Mouse (Mus musculus): ENCODE results near the gene Abcg1.

Gene Abcg1

DNA sequence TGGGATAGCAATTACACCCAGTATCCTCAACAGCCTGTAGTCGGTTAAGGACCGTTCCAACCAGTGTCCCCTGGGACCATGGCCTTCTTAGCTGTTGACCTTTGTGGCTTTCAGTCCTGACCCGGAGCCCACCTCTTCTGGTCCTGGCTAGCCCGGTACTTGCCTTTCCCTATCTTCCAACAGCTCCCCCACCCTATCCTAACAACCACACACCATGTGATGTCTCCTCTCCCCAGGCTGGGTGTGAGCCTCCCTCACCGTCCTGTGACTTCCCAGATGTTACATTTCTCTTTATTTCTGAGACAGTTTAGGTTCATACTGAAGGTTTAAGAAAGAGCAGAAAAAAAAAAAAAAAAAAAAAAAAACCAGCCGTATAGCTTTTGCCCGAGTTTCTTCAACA is 17.1 kb upstream of the Abcg1 start:
- no peak for DNase-seq (ENCODE audit: extremely low read depth, low read depth)

DNA sequence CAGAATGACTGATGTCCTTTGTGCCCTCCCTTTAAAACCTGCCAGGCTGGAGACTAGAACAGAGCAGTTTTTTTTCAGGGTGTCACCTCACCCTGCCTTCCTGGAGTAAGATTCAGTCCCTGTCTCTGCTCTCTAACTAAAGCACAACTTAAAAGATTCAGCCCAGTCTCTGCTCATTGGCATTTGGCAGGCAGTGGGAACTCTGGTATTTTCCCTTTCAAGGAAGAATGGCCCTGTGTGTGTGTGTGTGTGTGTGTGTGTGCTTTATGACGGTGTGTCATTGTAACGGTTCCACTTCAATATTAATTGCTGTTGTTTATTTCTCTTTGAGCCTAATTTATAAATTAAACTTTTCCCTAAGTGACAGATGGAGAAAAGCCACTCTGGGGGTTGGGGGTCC is 14.7 kb upstream of the Abcg1 start:
- DNase-seq (ENCODE audit: extremely low read depth, low read depth), result no peak

DNA sequence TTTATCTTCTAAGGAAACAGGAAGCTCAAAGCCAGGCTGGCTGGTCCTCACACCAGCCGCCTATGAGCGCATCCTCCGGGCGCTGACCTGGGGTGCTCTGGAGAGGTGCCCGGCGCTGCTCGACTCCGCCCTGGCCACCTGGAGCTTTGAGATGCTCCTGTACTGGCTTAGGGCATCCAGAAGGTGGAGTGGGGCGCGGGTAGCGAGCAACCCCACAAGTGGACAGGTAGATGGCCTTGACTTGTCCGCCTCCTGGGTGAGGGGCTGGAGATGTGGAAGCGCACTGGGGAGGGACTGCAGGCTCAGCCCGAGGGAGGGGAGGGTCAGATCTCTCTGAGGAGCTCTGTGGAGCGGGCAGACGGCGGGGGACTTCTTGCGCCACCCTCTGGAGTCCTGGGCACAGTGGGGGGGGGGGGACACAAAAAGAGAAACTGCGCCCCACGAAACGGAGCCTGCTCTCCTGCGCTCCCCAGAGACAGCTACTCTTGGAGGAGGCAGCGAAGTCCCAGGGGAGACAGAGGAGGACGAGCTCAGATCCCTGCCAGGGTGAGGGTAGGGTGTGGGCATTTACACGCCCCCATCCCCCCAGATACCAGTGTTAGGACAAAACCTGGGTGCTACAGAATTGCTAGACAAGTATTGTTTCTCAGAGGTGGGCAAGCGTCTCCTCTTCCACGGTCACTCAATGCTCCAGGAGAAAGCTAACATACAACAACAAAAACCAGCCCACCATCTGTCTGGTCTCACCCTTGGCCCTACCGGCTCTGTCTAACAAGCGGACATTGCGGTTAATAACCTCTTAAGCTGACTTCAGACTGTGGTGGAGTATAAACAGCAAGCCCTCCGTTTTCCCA is 643 bp downstream of the Abcg1 start:
- DNase-seq (ENCODE audit: extremely low read depth, low read depth), result no peak

DNA sequence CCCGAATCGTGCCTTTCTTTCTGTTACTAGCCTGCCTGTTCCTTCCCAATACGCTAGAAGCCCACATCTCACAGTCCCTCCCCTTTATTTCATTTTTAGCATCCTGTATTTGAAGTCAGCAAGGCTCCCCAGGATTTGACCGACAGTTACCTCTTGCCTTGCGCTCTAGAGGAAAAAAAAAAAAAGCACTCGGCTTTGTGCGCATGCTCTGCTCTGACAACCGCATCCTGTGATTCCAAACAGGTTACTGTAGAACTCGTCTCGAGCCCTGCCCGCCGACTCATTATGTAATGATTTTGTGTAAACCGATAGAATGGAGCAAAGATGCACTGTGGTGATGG is 1.2 kb downstream of the Abcg1 start:
- peak; percentile 87 for DNase-seq (ENCODE audit: extremely low read depth, low read depth)

DNA sequence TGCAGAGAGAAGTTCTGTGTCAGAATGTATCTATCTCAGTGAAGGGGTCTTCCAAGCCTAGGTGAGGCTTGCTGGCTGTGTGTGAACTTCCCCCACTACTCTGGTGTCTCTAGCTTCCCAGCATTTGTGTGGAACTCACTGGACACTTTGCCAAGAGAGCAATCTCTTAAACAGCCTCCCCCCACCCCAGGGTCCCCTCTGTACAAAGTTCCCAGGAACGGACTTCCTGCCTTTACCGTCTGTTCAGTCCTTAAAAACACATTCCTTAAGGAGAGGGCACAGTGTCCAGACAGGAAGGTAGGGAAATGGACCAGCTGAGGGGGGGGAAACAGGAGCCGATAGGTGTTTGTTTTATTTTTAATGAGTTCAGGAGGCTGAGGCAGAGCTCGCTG is 2.7 kb downstream of the Abcg1 start:
- DNase-seq (ENCODE audit: extremely low read depth, low read depth), result no peak

DNA sequence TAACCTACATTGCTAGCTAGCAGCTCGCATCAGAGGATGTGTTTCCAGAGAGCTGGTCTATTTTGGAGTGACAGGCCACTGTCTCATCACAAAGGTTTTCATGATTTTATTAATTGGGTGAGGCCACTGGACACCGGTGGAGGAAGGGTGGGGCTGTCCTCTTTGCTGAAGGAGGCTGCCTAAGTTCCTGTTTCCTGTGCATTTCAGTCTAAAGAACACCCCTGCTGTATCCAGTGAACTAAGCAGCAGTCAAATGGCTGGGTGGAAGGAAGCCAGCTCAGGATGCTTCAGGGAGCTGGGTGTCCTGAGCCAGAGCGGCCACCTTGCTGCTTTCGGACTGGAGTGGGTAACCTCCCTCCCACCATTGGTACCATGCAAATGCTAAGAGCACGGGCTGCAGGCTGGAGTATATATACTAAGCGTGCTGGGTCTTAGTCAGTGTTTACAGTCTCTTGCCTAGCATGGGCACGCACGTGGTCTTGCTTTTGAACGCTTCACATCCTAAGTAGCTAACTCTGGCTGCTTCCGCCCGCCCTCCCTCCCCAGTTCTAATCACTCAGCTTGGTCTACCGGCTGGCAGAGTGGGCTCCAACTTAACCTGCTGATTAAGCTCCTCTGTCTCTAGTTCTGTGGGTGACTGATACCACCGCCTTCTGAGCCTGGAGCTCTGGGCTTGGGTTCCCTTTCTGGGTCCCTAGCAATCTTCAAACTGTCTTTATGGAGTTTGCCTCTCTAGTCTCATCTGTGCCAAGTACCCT is 3.3 kb downstream of the Abcg1 start:
- DNase-seq (ENCODE audit: extremely low read depth, low read depth), result peak; percentile 90

DNA sequence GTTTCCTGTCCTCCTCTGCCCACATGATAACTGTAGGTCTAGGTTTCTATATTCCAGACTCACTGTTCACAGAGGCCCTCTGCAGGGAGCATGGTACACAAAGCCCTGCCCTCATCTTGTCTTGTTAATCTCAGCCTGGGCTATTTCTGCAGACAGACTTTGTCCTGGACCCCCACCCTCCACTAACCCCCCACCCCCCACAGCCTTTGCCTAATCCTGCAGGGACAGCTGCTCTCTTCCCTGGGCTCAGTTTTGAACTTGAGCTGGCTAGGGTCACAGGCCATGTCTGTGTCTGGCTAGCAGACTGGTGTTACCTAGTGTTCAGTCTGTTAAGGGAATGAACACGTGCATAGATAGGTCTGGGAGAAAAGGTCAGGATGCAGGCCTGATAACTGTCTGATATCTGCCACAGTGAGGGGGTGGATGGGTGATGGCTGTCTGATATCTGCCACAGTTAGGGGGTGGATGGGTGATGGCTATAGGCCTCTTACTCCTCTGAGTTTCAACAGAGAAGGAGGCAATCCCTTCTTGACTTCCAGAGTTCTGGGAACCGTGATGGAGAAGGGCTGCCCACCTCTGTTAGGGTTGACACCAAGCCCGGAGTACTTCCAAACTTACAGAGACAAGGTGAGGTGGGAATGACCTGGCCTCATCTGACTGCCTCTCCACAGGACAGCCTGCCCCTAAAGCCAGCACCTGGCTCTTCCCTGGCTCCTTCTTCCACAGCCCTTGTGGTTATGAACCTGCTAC is 4.0 kb downstream of the Abcg1 start:
- DNase-seq (ENCODE audit: extremely low read depth, low read depth), result no peak

DNA sequence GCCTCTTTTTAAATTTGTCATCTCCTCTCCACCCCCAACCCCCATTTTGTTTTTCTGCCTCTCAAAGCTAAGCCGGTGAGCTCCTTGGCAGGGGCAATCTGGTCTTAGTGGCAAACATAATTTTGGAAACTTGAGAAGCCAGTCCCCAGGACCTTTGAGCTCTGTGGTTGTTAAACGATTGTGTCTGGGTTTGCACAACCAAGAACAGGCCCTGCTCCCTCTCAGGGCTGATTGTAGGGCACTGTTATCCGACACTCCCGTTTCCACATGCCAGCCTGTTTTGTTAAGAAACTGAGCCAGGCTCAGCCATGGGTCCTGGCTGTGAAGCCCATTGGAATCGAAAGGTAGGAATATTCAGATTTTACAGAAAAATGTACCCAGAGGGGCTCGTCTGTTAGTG is 8.6 kb downstream of the Abcg1 start:
- DNase-seq (ENCODE audit: extremely low read depth, low read depth), result no peak

DNA sequence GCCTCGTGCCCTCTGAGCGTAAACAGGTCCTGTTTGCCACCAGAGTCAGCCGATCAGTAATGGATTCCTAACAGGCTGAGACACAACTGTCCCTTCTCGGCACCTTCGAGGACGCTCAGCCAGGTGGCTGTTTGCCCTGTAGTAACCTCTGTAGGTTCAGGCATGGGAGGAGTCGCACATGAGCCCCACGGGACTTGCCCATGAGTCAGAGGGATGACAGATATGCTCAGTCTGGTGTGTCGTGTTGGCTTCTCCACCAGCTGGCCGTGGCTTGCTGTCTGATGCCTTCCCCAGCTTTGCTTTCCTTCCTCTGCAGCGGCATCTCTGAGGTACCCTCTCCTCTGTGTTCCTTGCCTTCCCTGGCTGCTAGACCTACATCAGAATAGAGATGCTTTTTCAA is 9.6 kb downstream of the Abcg1 start:
- no peak for DNase-seq (ENCODE audit: extremely low read depth, low read depth)

DNA sequence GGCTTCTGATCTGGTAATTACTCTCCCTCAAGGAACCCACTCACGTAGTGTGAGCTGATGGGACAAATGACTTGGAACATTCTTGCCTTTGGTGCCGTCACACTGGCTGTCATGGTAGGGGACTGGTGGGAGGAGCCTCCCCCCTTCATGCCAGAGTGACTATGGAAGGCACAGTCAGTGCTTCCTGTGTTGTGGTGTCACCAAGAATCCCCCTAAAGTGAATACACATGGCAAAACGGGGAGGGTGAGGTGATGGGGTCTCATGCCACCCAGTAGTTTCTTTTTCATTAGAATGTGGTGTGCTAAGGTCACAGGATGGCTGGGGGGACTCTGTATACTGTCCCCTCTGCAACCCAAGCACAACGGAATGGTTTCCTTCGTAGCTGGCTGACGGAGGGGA is 11.6 kb downstream of the Abcg1 start:
- no peak for DNase-seq (ENCODE audit: extremely low read depth, low read depth)

DNA sequence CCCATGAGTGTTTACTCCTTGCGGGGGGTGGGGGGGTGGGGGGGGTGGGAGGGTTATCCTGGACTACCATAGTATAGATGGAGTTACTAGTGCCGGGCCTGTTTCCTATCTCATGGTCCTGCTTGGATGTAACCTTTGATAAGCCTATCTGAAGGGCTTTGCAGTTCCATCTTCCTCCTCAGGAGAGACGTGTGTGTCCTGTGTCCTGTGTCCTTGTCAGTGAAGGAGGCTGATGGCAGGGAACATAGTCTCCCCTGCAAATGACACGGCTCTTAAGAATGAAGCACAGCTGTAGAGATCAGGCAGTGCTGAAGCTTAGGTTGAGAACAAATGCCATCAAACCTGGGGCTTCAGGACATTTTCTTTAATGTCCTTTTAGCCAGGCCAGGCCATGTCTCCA is 12.4 kb downstream of the Abcg1 start:
- DNase-seq (ENCODE audit: extremely low read depth, low read depth), result no peak

DNA sequence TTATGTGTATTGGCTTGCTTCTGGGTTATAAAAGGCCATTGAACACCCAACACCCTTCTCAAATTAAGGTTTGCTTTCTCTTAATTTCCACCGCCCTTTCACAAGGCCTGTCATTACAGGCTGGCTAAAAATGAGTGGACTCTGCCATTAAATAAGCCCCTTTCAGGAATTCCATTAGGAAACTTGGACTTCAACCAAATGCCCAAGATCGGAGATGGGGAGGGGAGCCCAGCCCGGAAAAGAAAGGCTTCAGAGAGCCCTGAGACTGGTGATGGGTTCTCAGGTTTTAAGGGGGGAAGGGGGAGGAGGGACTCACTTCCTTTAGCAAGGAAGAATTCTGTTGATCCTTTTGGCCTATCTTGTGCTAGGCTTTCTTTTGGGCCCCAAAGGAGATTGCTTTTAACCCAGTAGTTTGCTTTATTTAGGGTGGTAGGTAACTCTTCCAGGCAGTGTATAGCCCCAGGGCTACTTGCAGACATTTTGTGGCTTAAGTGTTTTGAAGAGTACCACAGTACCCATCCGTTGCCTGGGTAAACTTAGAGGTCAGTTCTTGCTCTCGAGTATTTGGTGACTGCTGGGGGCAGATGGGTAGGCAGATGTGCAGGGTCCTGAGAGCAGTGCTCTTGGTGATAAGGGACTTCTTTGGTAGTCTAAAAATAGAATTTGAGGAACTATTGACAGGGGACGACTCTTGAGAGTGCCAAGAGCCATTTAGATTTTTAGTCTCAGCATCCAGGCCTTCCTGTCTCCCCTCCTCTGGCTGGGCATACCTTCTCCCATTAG is 13.1 kb downstream of the Abcg1 start:
- DNase-seq (ENCODE audit: extremely low read depth, low read depth), result peak; percentile 89

DNA sequence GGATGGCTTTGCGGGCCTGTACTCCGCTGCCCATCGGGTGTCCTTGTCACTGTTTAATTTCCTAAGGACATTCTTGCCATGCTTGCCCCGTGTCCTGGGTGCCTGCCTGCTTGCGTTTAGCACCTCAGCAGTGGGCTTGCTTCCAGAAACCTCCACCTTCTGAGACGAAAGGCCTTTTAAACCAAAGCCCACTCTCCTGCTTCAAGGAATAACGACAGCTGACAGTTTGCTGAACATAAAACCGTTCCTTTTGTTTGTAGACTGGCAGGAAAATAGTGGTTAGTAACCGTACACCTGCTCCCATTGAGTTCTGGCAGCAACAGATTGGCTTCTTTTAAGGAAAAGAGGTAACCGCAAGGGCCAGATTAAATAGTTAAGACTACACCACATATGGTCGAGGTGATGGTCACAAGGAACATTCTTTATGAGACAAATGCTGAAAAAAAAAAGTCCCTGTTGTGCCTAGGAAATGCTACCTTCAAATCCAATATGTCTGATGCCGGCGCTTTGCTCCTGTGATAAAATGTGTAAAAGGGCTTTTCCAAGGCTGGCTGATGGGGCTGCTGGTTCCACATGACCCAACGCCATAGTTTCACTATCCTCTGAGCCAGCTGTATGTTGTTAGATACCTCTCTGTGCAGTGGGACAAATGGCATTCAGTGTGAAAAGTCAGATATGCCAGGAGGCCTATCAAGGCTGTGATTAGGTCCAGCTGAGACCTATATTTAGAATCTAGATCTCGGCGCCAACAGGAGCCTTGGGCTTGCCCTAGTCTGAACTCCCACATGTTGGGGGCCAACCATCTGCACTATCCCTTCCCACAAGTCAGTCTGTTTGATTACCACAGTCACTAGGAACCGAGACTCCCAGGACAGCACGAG is 14.2 kb downstream of the Abcg1 start:
- DNase-seq (ENCODE audit: extremely low read depth, low read depth), result no peak

DNA sequence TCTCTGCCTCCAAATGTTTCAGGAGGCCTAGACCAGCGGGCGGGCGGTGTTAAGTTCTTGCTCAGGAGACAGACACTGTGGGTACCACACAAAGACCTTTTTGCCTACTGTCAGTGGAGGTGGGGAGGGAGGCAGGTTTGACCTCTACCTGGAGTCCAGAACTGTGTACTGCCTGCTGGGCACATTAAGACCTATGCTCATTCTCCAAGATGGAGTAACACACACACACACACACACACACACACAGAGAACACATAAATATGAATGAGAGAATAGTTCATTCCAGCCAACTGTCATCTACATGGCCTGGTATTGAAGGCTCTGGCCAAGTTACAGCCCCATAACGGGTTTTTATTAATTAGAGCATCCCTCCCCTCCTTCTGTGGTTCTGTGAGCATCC is 15.4 kb downstream of the Abcg1 start:
- DNase-seq (ENCODE audit: extremely low read depth, low read depth), result no peak

DNA sequence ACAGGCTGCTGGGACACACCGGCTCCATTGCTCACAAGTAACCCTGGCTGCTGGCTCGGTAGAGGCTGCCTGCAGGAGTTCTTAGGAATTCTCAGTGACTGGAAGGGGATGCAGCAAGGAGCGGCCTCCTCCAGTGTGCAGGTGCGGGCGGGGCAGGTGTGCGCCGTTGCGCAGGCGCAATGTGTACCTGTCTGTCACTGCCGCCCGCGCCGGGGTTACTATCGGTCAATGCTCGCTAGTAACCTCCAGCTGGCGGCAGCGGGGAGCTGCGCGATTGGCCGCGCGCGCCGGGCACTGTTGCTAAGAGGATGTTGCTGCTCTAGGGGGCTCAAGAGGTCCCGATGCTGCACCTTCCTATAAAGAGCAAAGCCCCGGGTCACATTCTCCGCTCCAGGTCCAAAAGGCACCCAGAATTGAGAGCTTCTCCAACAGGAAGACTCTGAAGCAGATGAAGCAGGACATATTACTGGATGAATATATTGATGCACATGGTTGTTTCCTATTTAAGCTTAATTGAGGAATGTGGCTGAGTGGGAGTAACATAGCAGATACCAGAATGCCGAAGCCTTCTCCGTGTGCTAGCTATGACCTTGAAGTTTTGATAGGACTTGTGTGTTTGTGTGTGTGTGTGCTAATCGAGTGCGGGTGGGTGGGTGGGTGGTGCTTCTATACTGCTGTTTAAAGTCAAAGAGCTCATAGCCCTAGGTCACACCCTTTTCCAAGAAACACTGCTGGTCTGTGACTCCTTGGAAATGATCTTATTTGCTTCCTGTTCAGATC is 16.0 kb downstream of the Abcg1 start:
- peak; percentile 88 for DNase-seq (ENCODE audit: extremely low read depth, low read depth)

DNA sequence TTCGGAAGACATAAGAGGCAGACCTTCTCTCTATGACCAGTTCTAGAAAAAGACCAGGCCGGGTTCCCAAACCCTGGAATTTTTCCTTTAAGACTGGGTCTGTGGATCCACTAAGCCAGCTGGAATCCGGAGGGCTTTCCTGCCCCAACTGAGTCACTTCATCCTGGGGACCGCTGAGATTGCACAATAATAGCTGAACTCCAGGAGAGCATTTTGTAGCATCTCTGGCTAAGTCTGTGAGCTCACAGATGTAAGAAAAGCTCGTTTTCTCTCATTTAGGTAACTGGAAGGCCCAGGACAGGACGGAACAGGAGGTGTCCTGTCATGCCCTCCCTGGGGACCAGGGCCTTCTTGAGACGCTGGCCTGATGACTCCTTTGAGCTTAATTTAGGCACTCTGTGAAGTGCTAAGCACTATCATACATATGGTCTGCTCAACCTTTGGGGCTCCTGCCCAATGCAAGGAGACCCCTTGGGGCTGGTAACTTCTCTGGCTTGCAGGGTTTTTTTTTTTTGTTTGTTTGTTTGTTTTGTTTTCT is 16.6 kb downstream of the Abcg1 start:
- DNase-seq (ENCODE audit: extremely low read depth, low read depth), result no peak

DNA sequence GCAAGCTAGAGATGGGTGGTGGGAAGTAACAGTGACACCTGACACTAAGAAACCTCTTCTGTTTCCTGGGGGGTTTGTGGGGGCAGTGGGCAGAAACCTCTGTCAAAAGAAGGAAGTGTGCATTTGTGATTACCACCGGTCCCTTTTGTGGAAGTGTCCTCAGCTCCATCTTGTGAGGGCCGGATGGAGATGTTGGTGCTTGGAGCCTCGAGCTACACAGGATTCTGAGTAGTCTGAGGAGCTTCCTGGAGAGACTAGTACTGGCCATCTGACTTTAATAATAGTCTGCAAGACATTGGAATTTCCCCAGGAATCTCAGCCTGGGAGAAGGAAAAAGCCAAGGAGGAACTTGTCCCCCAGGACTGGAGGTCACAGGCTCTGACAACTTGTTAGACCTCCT is 17.2 kb downstream of the Abcg1 start:
- no peak for DNase-seq (ENCODE audit: extremely low read depth, low read depth)

DNA sequence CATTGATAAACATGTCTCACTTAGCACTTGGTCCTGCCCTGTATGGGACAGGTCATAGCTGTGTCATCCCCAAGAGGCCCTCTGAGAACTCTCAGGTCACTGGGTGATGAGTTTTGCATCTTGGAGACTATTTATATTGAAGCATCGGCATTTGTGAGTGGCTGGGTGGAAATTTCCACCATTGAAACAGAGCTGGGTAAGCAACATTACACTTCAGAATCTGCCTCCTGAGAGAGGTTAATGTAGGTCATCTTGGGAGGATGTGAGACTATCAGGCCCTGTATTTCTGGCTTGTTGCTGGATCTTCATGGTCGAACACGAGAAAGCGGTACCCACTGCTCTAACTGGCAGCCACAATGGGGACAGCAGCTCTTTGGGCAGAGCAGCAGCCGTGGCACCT is 18.0 kb downstream of the Abcg1 start:
- DNase-seq (ENCODE audit: extremely low read depth, low read depth), result no peak

DNA sequence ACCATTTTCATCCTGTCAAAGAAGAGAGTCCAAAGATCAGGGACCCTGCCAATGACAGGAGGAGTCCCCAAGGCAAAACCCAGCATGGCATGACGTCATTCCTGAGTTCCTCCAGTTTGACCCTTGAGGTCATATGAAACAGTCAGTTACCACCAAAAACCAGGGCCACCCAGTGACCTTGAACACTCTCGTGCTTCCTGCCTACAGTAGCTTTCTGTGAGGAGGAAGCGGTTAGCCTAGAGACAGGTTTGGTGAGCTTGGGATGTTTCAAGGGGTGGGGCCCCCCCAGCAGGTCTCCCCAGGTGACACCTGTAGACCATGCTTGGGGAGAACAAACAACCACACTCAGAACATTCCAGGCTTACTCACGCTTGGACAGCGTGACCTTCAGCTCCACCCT is 20.1 kb downstream of the Abcg1 start:
- no peak for DNase-seq (ENCODE audit: extremely low read depth, low read depth)
